Mouse (Mus musculus) granulocyte monocyte progenitor cell, adult 5-6 weeks (primary cell): Measurements from ENCODE around the gene Olfr1508. TPM values are rescaled to one million over a fixed set of nuclear protein-coding genes. Genes with fewer than 3 reads are reported as not detected.
A peak's percentile ranks its signal among the peaks of the same experiment; 100 is the strongest.

Experiments
- ATAC-seq: replicated peaks from 2 replicates; pipeline ENCODE4 v1.8.0; 2016; ENCODE audit warnings: mild to moderate bottlenecking, moderate TSS enrichment, inconsistent platforms; ENCODE audit not compliant: poor library complexity, severe bottlenecking
- total RNA-seq, 2 experiments: library from RNA; stranded (forward) in 1 of 2; stranded (reverse) in 1 of 2; fragments of 200-712, 200-1000 nt in 1 of 2; fragments of >200 nt in 1 of 2; fragmentation: Nextera tagmentation in 1 of 2; gene quantifications; 2 replicates each; pipeline ENCODE4 v1.2.3; 2014 to 2017

The Olfr1508 gene
- total RNA-seq (2014; fragmentation: Nextera tagmentation) (not detected in 2 replicates), total RNA-seq (2017) (not detected in 2 replicates)

DNA sequence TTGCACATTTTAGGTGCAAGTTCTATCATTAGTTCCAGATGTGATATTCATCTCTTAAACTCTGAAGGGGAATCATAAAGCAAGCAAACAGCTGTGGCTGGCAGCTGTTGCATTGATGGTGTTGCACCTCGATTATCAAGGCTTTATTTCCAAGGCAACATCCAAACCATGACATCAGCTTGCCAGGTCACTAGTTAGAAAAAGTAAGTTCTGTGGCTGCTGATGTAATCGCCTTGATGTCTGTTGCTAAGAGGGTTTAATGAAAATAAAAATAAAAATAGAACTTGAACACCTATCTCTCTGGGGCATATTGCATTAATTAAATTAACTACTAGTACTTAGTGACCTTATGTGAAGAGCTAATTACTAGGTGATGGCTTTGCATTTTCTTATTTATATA is at the start of gene Olfr1508:
Gene Olfr1508, minus strand, starts transcription at position 101 of the 400 bp plus-strand sequence.
- ATAC-seq: no peak

DNA sequence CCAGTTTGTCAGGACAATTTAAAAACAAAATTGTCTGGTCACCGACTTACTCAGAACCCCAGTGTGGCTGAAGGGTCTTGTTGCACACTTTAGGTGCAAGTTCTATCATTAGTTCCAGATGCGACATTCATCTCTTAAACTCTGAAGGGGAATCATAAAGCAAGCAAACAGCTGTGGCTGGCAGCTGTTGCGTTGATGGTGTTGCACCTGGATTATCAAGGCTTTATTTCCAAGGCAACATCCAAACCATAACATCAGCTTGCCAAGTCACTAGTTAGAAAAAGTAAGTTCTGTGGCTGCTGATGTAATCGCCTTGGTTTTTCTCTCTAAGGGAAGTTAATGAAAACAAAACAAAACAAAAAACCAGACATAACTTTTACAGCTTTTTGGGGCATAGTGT is 28.2 kb upstream of the Olfr1508 start, which contains the start of gene Olfr1507:
Gene Olfr1507, minus strand, starts transcription at position 234 of the 400 bp plus-strand sequence.
- no peak for ATAC-seq

DNA sequence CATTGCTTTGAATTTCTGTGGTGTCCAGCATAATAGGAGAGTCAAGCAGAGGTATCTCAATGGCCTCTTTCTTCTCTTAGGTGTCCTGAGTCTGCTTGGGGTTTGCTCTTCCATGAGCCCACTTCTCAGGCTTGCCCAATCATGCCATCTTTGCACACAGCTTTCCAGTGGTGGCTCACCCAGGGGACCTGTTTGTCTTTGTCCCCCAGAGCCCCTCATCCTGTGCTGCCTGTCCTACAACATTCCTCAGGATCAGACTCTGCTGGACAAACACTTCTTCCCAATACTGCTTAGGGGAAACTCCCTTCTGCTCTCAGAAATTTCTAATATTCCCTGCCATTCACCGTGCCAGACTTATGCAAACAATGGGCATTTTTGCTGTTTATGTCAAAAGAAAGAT is 1.6 kb downstream of the Olfr1508 start:
- no peak for ATAC-seq

DNA sequence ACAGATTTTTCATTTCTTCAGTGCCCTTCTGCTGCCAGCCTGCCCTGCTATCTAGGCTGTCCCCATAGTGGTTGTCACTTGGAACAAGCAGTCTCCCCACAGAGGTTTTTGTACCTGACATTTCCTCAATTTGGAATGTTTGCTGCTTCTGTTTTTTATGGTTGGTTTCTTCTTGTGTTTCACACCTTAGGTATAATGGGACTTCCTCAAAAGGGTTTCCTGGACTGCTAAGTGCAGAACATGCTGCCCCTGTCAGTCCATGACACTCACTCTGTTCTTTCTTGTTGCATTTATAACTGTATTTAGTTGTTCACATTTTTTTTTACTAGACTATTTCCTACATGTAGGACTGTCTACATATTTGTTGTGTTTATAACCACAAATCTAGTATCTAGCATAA is 5.4 kb downstream of the Olfr1508 start:
- peak; percentile 55 for ATAC-seq

DNA sequence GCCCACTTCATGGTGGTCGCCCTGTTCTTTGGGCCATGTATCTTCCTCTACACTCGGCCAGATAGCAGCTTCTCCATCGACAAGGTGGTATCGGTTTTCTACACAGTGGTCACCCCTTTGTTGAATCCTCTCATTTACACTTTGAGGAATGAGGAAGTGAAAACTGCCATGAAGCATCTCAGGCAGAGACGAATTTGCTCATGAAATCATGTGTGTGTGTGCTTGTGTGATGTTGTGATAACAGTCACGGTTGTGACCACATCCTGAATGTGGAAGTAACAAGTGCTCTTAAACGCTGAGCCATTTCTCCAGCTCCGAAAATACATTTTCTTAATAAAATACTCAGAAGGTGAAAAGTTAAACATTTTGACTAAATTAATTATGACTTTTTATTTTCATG is 16.2 kb downstream of the Olfr1508 start:
- peak; percentile 99 for ATAC-seq

DNA sequence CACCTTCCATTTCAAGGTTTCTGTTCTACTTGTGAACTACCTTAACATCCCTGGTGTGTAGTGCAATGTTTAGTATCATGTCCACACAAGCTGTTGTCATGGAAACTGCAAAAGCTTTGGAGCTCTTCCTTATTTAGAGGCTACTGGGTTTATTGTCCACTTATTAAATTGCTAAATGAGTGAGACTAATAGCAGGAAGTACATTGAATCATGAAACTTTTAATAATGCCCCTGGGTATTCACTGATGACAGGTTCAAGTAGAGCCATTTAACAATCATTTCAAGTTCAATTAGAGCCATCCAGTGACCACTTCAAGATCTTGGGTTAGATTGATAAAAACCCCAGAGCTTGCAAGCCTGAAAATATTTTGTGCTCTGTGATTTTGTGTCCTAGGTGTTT is 24.6 kb downstream of the Olfr1508 start, which contains the start of gene Olfr1509:
Gene Olfr1509, plus strand, starts transcription at position 301 of the 400 bp plus-strand sequence.
- no peak for ATAC-seq

DNA sequence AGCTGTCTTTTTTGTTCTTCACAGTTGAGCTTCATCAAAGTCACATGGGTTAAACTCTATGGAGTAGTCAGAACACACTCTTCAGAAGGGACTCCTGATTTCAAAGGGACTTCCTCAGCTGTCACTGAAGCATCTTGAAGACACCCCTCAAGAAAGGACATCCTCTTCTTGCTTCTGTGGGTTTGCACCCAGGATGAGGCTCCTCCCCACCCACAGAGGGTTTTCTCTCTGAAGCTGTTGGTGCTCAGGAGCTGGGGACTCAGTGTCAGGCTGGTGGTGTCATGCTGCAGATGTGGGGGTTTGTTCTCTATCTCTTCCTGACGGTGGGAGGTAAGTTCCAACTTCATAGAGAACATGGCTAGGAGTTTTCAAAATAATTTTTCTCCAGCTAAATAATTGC is 39.6 kb downstream of the Olfr1508 start:
- ATAC-seq: no peak

DNA sequence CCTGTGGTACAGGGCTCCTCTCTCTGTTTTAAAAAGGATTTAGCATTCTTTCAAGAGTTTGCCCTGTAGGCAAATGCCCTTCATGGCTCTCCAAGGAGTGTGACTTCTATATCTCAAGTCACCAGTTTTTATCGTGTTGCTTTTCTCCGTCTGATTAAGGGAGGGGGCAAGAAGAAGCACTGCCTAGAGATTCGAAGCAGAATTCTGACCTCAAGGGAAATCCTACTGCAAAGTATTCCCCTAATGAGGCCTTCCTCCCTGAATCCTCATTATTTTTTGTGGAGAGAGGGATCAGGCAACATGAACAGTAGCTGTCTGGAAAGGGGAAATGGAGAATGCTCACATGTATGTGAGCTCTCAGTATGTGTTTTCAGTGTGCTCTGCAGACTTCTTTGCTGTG is 53.0 kb downstream of the Olfr1508 start, which contains the start of gene Olfr1510:
Gene Olfr1510, minus strand, starts transcription at position 101 of the 400 bp plus-strand sequence.
- no peak for ATAC-seq

DNA sequence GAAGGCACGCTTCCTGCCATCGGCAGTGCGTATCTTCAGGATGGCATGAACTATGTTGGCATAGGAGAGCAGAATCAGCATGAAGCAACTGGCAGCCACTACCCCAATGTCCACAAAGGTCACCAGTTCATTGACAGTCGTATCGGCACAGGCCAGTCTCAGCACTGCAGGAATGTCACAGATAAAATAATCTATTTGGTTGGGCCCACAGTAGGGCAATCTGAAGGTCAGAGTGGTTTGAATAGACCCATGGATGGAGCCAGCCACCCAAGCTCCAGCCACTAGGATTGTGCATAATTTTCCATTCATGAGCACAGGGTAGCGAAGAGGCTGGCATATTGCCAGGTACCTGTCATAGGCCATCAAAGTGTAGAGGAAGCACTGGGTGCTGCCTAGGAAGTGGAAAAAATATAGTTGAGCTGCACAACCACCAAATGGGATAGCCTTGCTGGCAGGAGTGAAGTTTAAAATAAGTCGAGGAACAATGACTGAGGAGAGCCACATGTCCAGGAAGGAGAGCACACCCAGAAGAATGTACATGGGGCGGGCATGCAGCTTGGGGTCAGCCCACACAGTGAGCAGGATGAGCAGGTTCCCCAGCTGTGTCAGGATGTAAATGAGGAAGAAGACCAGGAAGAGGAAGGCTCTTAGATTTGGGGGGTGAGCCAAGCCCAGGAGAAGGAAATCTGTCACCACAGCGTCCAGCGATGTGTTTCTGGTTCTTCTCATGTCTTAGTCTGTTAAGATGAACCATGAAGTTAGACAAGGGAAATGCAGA is 57.0 kb downstream of the Olfr1508 start:
- ATAC-seq: peak; percentile 98

Other genes starting within 250 kb of the Olfr1508 start
- gene Chd8, start 209.7 kb downstream of the Olfr1508 start, total RNA-seq (2014; fragmentation: Nextera tagmentation): 71.1 and 96.4 TPM in 2 replicates
- gene Chd8, start 209.7 kb downstream of the Olfr1508 start, total RNA-seq (2017): 60.1 and 63.5 TPM in 2 replicates
- gene Tox4, start 188.3 kb downstream of the Olfr1508 start, total RNA-seq (2014; fragmentation: Nextera tagmentation): 44.1 and 47.1 TPM in 2 replicates
- 43.1 and 45.9 TPM in 2 replicates for gene Tox4, start 188.3 kb downstream of the Olfr1508 start, total RNA-seq (2017)
- 10.5 and 21.9 TPM in 2 replicates for gene Rab2b, start 187.9 kb downstream of the Olfr1508 start, total RNA-seq (2014; fragmentation: Nextera tagmentation)
- 4.1 and 8.7 TPM in 2 replicates for gene Rab2b, start 187.9 kb downstream of the Olfr1508 start, total RNA-seq (2017)
- gene Mettl3, start 162.4 kb downstream of the Olfr1508 start, total RNA-seq (2014; fragmentation: Nextera tagmentation): 47.6 and 54.5 TPM in 2 replicates
- gene Mettl3, start 162.4 kb downstream of the Olfr1508 start, total RNA-seq (2017): 33.6 and 33.7 TPM in 2 replicates
- gene Sall2, start 138.7 kb downstream of the Olfr1508 start, total RNA-seq (2014; fragmentation: Nextera tagmentation): 0.45 TPM in 1 of 2 replicates, not detected in the other
- gene Sall2, start 138.7 kb downstream of the Olfr1508 start, total RNA-seq (2017): 0.39 and 0.46 TPM in 2 replicates
- gene Olfr1513, start 111.1 kb downstream of the Olfr1508 start, total RNA-seq (2014; fragmentation: Nextera tagmentation): not detected in 2 replicates
- gene Olfr1513, start 111.1 kb downstream of the Olfr1508 start, total RNA-seq (2017): not detected in 2 replicates
- not detected in 2 replicates for gene Olfr1512, start 88.3 kb downstream of the Olfr1508 start, total RNA-seq (2014; fragmentation: Nextera tagmentation)
- not detected in 2 replicates for gene Olfr1512, start 88.3 kb downstream of the Olfr1508 start, total RNA-seq (2017)
- not detected in 2 replicates for gene Olfr1511, start 70.1 kb downstream of the Olfr1508 start, total RNA-seq (2014; fragmentation: Nextera tagmentation)
- not detected in 2 replicates for gene Olfr1511, start 70.1 kb downstream of the Olfr1508 start, total RNA-seq (2017)
- not detected in 2 replicates for gene Olfr1510, start 53.1 kb downstream of the Olfr1508 start, total RNA-seq (2014; fragmentation: Nextera tagmentation)
- gene Olfr1510, start 53.1 kb downstream of the Olfr1508 start, total RNA-seq (2017): not detected in 2 replicates
- not detected in 2 replicates for gene Olfr1509, start 24.5 kb downstream of the Olfr1508 start, total RNA-seq (2014; fragmentation: Nextera tagmentation)
- not detected in 2 replicates for gene Olfr1509, start 24.5 kb downstream of the Olfr1508 start, total RNA-seq (2017)
- gene Olfr1507, start 28.3 kb upstream of the Olfr1508 start, total RNA-seq (2014; fragmentation: Nextera tagmentation): not detected in 2 replicates
- not detected in 2 replicates for gene Olfr1507, start 28.3 kb upstream of the Olfr1508 start, total RNA-seq (2017)